Mouse (Mus musculus) bone marrow, adult 2 months (tissue): ENCODE measurements at regions not wholly inside any gene's neighbourhood (a gene's known extent, or its start where the extent isn't known, plus 50 kb on each side); places are given as distances from the start of the nearest gene placed in this dataset.

Experiments used
- CTCF ChIP-seq: fragments of 200-500 bp; IDR thresholded peaks from 2 replicates; pipeline ENCODE4 v1.5.1; 2011; ENCODE audit warnings: low read length, control low read depth; ENCODE audit not compliant: control insufficient read depth, insufficient read depth
- POLR2A ChIP-seq: fragments of 200-500 bp; IDR thresholded peaks from 2 replicates; pipeline ENCODE4 v1.6.1; 2011; ENCODE audit warnings: low read depth, mild to moderate bottlenecking, control low read depth, low read length, borderline replicate concordance; ENCODE audit not compliant: control insufficient read depth

DNA sequence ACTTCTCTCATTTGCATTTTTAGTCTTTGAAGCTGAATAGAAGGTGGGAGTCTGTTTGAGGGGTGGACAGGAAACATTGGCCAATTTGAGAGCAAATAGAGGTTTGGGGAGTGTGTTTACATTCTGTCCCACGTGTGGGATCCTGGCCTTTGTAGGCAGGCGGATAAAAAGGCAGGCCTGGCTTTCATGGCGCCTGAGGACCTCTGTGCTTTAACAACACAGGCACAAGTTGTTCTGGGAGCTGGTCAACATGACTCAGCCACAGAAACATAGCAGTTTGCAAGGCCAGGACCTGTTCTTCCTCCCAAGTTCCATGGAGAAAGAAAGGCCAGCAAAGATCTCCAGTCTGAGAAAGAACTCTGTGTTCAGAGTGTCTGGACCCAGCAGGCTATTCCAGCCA, 1130.7 kb downstream of the Gsdmc2 start:
- no peak for TF ChIP-seq CTCF
- TF ChIP-seq POLR2A, result no peak
